17 mouse cellular contexts compared by ENCODE assay signal in the genomic region with DNA sequence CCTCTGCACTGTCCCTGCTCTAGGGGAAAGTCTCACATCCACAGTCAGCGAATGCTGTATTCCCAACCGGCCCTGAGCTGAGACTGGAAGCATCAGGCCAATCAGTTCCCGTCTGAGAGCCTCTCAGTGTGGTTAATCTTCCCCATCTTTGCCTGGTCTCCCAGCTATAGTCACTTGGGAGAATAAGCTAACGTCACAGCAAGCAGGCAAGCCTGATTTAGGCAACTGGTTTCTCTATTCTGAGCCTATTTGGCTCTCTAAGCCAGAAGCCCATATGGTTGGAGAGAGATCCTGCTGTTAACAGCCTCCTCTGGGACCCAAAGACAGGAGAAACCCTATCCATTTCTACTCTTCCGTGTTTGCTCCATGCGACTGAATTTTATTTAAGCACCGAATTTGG.
DNase-seq lines count a peak whose midpoint lies in the region; ATAC-seq lines count a peak whose summit lies in the region.
"Had no signal": no experiment of that assay in that cellular context is flagged by ENCODE, and none has a peak within 500 bp of the region (broad histone marks: within the 10 kb centered on the region; RNA-seq: fewer than 3 reads in every experiment).

No protein-coding gene starts in this region.

- no peaks in the 10 kb centered on the region for H3K9me3 ChIP-seq in heart, embryonic 11.5 days (replicated peaks; ENCODE audit: control insufficient read depth, low read length)
- H3K9me3 ChIP-seq: G1E; heart, embryonic 15.5 days; hindbrain, embryonic 10.5 days; intestine, embryonic 15.5 days; kidney, embryonic 15.5 days; limb, embryonic 15.5 days; midbrain, embryonic 12.5 days had no signal

- H3K36me3 ChIP-seq in heart, embryonic 11.5 days (ENCODE audit: control insufficient read depth, insufficient read depth, low read length), result no peaks in the 10 kb centered on the region
- H3K36me3 ChIP-seq: G1E; heart, embryonic 15.5 days; hindbrain, embryonic 10.5 days; intestine, embryonic 15.5 days; kidney, embryonic 15.5 days; limb, embryonic 15.5 days; midbrain, embryonic 12.5 days had no signal

- no peak overlapping the region for H3K27ac ChIP-seq in heart, embryonic 11.5 days (ENCODE audit: low read depth, low read length)
- H3K27ac ChIP-seq: heart, embryonic 15.5 days; hindbrain, embryonic 10.5 days; intestine, embryonic 15.5 days; kidney, embryonic 15.5 days; limb, embryonic 15.5 days; midbrain, embryonic 12.5 days had no signal

- ATAC-seq in heart, embryonic 11.5 days (replicated peaks; ENCODE audit: insufficient number of reproducible peaks, low FRiP score, low TSS enrichment), result no peak
- ATAC-seq: intestine, embryonic 15.5 days had no signal

- DNase-seq in heart, adult 11 months, result peak; percentile 82
- peak; percentile 17 for DNase-seq in right cerebral cortex, postnatal 25 days
- no peak for DNase-seq in right cerebral cortex, adult 18-20 months
- peak; percentile 64 to 65 for DNase-seq in cerebellum, postnatal 25 days
- DNase-seq in urinary bladder, postnatal 36 days (ENCODE audit: low spot score in 2 of 2), result no peak
- no peak for DNase-seq in kidney, postnatal 25 days
- DNase-seq: adrenal gland, adult 2 months; lung, adult 18-20 months; lung, postnatal 4 days had no signal

- H3K4me1 ChIP-seq in heart, embryonic 11.5 days (ENCODE audit: control insufficient read depth, insufficient read depth, low read length), result no peaks in the 10 kb centered on the region
- H3K4me1 ChIP-seq: heart, embryonic 15.5 days; hindbrain, embryonic 10.5 days; intestine, embryonic 15.5 days; kidney, embryonic 15.5 days; limb, embryonic 15.5 days; midbrain, embryonic 12.5 days had no signal

- H3K27me3 ChIP-seq in heart, embryonic 11.5 days (ENCODE audit: control insufficient read depth, insufficient read depth, low read length), result no peaks in the 10 kb centered on the region
- H3K27me3 ChIP-seq: heart, embryonic 15.5 days; intestine, embryonic 15.5 days; kidney, embryonic 15.5 days; limb, embryonic 15.5 days; midbrain, embryonic 12.5 days had no signal

- no peak overlapping the region for H3K4me2 ChIP-seq in heart, embryonic 11.5 days
- H3K4me2 ChIP-seq: heart, embryonic 15.5 days; intestine, embryonic 15.5 days; kidney, embryonic 15.5 days; limb, embryonic 15.5 days; midbrain, embryonic 12.5 days had no signal

- H3K9ac ChIP-seq in heart, embryonic 11.5 days (ENCODE audit: low read depth, low read length), result no peak overlapping the region
- H3K9ac ChIP-seq: heart, embryonic 15.5 days; intestine, embryonic 15.5 days; kidney, embryonic 15.5 days; limb, embryonic 15.5 days; midbrain, embryonic 12.5 days had no signal

- WGBS in heart, embryonic 11.5 days (ENCODE audit: insufficient replicate concordance), result 61% methylated on average over 7 of the region's 7 CpGs

- H3K4me3 ChIP-seq in heart, embryonic 11.5 days (ENCODE audit: low read depth, low read length), result no peak overlapping the region
- H3K4me3 ChIP-seq: heart, embryonic 15.5 days; hindbrain, embryonic 10.5 days; intestine, embryonic 15.5 days; kidney, embryonic 15.5 days; limb, embryonic 15.5 days; midbrain, embryonic 12.5 days had no signal

Comparison
In these comparisons a context has a peak if more than half of its experiments do, and no peak if none do; other contexts are left out.
1. DNase-seq: peak in heart, adult 11 months (single experiment), right cerebral cortex, postnatal 25 days (single experiment) and cerebellum, postnatal 25 days (2 of 2); none in right cerebral cortex, adult 18-20 months (single experiment), urinary bladder, postnatal 36 days (0 of 2) and kidney, postnatal 25 days (0 of 2).